Mouse (Mus musculus) myocyte (in vitro differentiated cells): ENCODE measurements around the gene Mrps26. TPM values are rescaled to one million over a fixed set of nuclear protein-coding genes. Genes with fewer than 3 reads are reported as not detected.
"Not testable (repeated sequence)": the region's sequence is repeated elsewhere in the genome, so short reads cannot be mapped to it uniquely, and the experiment has no call there.

ENCODE experiments used
- H3K27me3 ChIP-seq: one replicate; pipeline ENCODE4 v1.6.1; 2011; ENCODE audit not compliant: control insufficient read depth, insufficient read depth, insufficient read length
- H3K36me3 ChIP-seq: one replicate; pipeline ENCODE4 v1.6.1; 2011; ENCODE audit not compliant: control insufficient read depth, insufficient read depth
- H3K4me2 ChIP-seq: one replicate; pipeline ENCODE4 v1.6.1; 2011; ENCODE audit warnings: low read depth, control low read depth
- H3K4me3 ChIP-seq: one replicate; pipeline ENCODE4 v1.5.1; 2011; ENCODE audit warnings: mild to moderate bottlenecking, control low read depth, moderate library complexity
- H3K79me2 ChIP-seq: one replicate; pipeline ENCODE4 v1.6.1; 2011; ENCODE audit not compliant: control insufficient read depth, insufficient read depth
- H3ac ChIP-seq: one replicate; pipeline ENCODE4 v1.6.1; 2011; ENCODE audit not compliant: control insufficient read depth, insufficient read length
- CEBPB ChIP-seq: IDR thresholded peaks from 2 replicates; pipeline ENCODE4 v1.6.1; 2011; ENCODE audit warnings: mild to moderate bottlenecking, moderate library complexity; ENCODE audit not compliant: poor library complexity, insufficient read depth, severe bottlenecking
- E2F4 ChIP-seq: IDR thresholded peaks from one replicate; pipeline ENCODE4 v1.6.1; 2011; ENCODE audit warnings: mild to moderate bottlenecking, control low read depth, moderate library complexity; ENCODE audit not compliant: insufficient read depth
- MAX ChIP-seq: IDR thresholded peaks from one replicate; pipeline ENCODE4 v1.6.1; 2011; ENCODE audit warnings: low read depth, mild to moderate bottlenecking, control low read depth
- MYOD1 ChIP-seq, 3 experiments: IDR thresholded peaks; one replicate each; pipeline ENCODE4 v1.6.1; 2011; ENCODE audit warnings: control low read depth in 2 of 3, low read depth in 2 of 3, mild to moderate bottlenecking in 2 of 3, moderate library complexity in 1 of 3; ENCODE audit not compliant: insufficient read length in 2 of 3, control insufficient read depth in 1 of 3
- MYOG ChIP-seq, 3 experiments: IDR thresholded peaks; one replicate each; pipeline ENCODE4 v1.6.1; 2011; ENCODE audit warnings: control low read depth in 2 of 3, low read depth in 2 of 3, mild to moderate bottlenecking in 2 of 3; ENCODE audit not compliant: insufficient read length in 2 of 3, control insufficient read depth in 1 of 3, insufficient read depth in 1 of 3
- POLR2A ChIP-seq: IDR thresholded peaks from one replicate; pipeline ENCODE4 v1.6.1; 2011; ENCODE audit warnings: low read depth, mild to moderate bottlenecking, control low read depth, moderate library complexity; ENCODE audit not compliant: insufficient read length
- POLR2AphosphoS2 ChIP-seq: IDR thresholded peaks from one replicate; pipeline ENCODE4 v1.6.1; 2011; ENCODE audit warnings: low read depth, control low read depth; ENCODE audit not compliant: insufficient read length
- REST ChIP-seq: IDR thresholded peaks from one replicate; pipeline ENCODE4 v1.6.1; 2011; ENCODE audit warnings: mild to moderate bottlenecking, control low read depth, moderate library complexity; ENCODE audit not compliant: insufficient read depth, insufficient read length
- SRF ChIP-seq: IDR thresholded peaks from one replicate; pipeline ENCODE4 v1.6.1; 2011; ENCODE audit warnings: low read depth; ENCODE audit not compliant: control insufficient read depth, insufficient read length
- TCF12 ChIP-seq: IDR thresholded peaks from one replicate; pipeline ENCODE4 v1.6.1; 2011; ENCODE audit warnings: mild to moderate bottlenecking, control low read depth; ENCODE audit not compliant: poor library complexity, insufficient read depth, severe bottlenecking
- TCF3 ChIP-seq: IDR thresholded peaks from one replicate; pipeline ENCODE4 v1.6.1; 2011; ENCODE audit warnings: low read depth, control low read depth; ENCODE audit not compliant: insufficient read length
- USF1 ChIP-seq: IDR thresholded peaks from one replicate; pipeline ENCODE4 v1.6.1; 2011; ENCODE audit warnings: low read depth, mild to moderate bottlenecking, control low read depth, moderate library complexity
- polyA plus RNA-seq: library from polyadenylated mRNA; unstranded; fragments of >200 nt; fragmentation: generic; extraction: Trizol; gene quantifications from one replicate; pipeline ENCODE4 v1.2.1, GENCODE M21; 2012; ENCODE audit warnings: missing spikeins

Gene Mrps26
- polyA plus RNA-seq, 1 experiment = 86.9 TPM

- Histone ChIP-seq H3K79me2 (peaks cover 13% of the 10 kb centered on the region), H3K4me2 (no peak overlapping the region), H3K4me3 (no peak overlapping the region), H3K36me3 (peaks cover 6% of the 10 kb centered on the region), H3ac (no peak overlapping the region), H3K27me3 (no peaks in the 10 kb centered on the region)
- TF ChIP-seq TCF12 = no peak
- no peak for TF ChIP-seq MAX
- TF ChIP-seq CEBPB = no peak
- no peak for TF ChIP-seq E2F4
- TF ChIP-seq POLR2A = no peak
- no peak for TF ChIP-seq USF1
- TF ChIP-seq POLR2AphosphoS2 = no peak
Measured at GRCm38 (mm10) chr2:130568921-130569320, 5.4 kb downstream of the Mrps26 start.

GRCm38 (mm10) chr2:130569926-130570325, 6.4 kb downstream of the Mrps26 start:
- Histone ChIP-seq H3K36me3 (peaks cover 6% of the 10 kb centered on the region), H3K79me2 (peaks cover 4% of the 10 kb centered on the region), H3ac (no peak overlapping the region), H3K27me3 (no peaks in the 10 kb centered on the region), H3K4me2 (no peak overlapping the region), H3K4me3 (no peak overlapping the region)
- no peak for TF ChIP-seq TCF3
- no peak for TF ChIP-seq CEBPB
- TF ChIP-seq POLR2AphosphoS2 = no peak
- TF ChIP-seq USF1 = no peak
- TF ChIP-seq MAX = no peak
- TF ChIP-seq REST = no peak
- no peak for TF ChIP-seq E2F4
- no peak for TF ChIP-seq SRF
- TF ChIP-seq POLR2A = no peak
- no peak for TF ChIP-seq MYOG (IDR thresholded peaks at IDR 0.05; ENCODE audit: control insufficient read depth in 1 of 3, insufficient read depth in 1 of 3, insufficient read length in 2 of 3, low read depth in 2 of 3)
- no peak for TF ChIP-seq MYOD1 (IDR thresholded peaks at IDR 0.05; ENCODE audit: control insufficient read depth in 1 of 3, insufficient read length in 2 of 3, low read depth in 2 of 3)
- TF ChIP-seq TCF12 = no peak

GRCm38 (mm10) chr2:130574960-130575359, 11.4 kb downstream of the Mrps26 start:
- no peak overlapping the region for H3ac ChIP-seq
- peaks cover under 1% of the 10 kb centered on the region for H3K27me3 ChIP-seq
- no peaks in the 10 kb centered on the region for H3K36me3 ChIP-seq
- H3K4me3 ChIP-seq = no peak overlapping the region
- H3K79me2 ChIP-seq = no peaks in the 10 kb centered on the region
- TF ChIP-seq POLR2AphosphoS2 (no peak), TCF12 (no peak), MYOD1 (IDR thresholded peaks at IDR 0.05; ENCODE audit: control insufficient read depth in 1 of 3, insufficient read length in 2 of 3, low read depth in 2 of 3) (no peak), MYOG (IDR thresholded peaks at IDR 0.05; ENCODE audit: control insufficient read depth in 1 of 3, insufficient read depth in 1 of 3, insufficient read length in 2 of 3, low read depth in 2 of 3) (no peak), E2F4 (no peak), MAX (no peak), USF1 (no peak), CEBPB (no peak), SRF (no peak), POLR2A (no peak), TCF3 (no peak), REST (no peak)
- no peak overlapping the region for H3K4me2 ChIP-seq

GRCm38 (mm10) chr2:130575873-130576272, 12.3 kb downstream of the Mrps26 start, which contains the start of gene Oxt:
Oxt (plus strand) TSS chr2:130576173.
- no peaks in the 10 kb centered on the region for H3K79me2 ChIP-seq
- no peak within 1 kb of the TSS for H3K4me2 ChIP-seq
- H3K27me3 ChIP-seq = peaks cover 9% of the 10 kb centered on the region
- H3K4me3 ChIP-seq = no peak within 1 kb of the TSS
- TF ChIP-seq POLR2A (no peak), CEBPB (no peak)
- H3K36me3 ChIP-seq = no peaks in the 10 kb centered on the region
- H3ac ChIP-seq = no peak within 1 kb of the TSS

- H3K4me2 ChIP-seq, H3K36me3 ChIP-seq, H3K4me3 ChIP-seq, H3ac ChIP-seq, H3K79me2 ChIP-seq: not testable (repeated sequence)
- H3K27me3 ChIP-seq = peaks cover 14% of the 10 kb centered on the region
Measured at GRCm38 (mm10) chr2:130576564-130576963, 13.0 kb downstream of the Mrps26 start.
